Mouse (Mus musculus): ENCODE results near the gene Caln1.

The Caln1 gene

GRCm38 (mm10) chr5:130369237-130369636 is at the start of gene Caln1:
Caln1 (plus strand) TSS chr5:130369455.
- no peak for DNase-seq (ENCODE audit: low spot score in 2 of 2)

- no peak for DNase-seq (ENCODE audit: low spot score in 2 of 2)
Observed at GRCm38 (mm10) chr5:130319783-130320182, 49.5 kb upstream of the Caln1 start.

GRCm38 (mm10) chr5:130320485-130320884 is 48.8 kb upstream of the Caln1 start:
- DNase-seq (ENCODE audit: low spot score in 2 of 2): no peak

- DNase-seq (ENCODE audit: low spot score in 2 of 2): no peak
Observed at GRCm38 (mm10) chr5:130325486-130325885, 43.8 kb upstream of the Caln1 start.

GRCm38 (mm10) chr5:130327615-130328263 is 41.5 kb upstream of the Caln1 start:
- DNase-seq (ENCODE audit: low spot score in 2 of 2): no peak

- DNase-seq (ENCODE audit: low spot score in 2 of 2): no peak
Observed at GRCm38 (mm10) chr5:130328366-130328765, 40.9 kb upstream of the Caln1 start.

GRCm38 (mm10) chr5:130329889-130330288 is 39.4 kb upstream of the Caln1 start:
- no peak for DNase-seq (ENCODE audit: low spot score in 2 of 2)

- DNase-seq (ENCODE audit: low spot score in 2 of 2): no peak
Observed at GRCm38 (mm10) chr5:130330801-130331200, 38.5 kb upstream of the Caln1 start.

- DNase-seq (ENCODE audit: low spot score in 2 of 2): no peak
Observed at GRCm38 (mm10) chr5:130331206-130331605, 38.0 kb upstream of the Caln1 start.

- no peak for DNase-seq (ENCODE audit: low spot score in 2 of 2)
Observed at GRCm38 (mm10) chr5:130333566-130333965, 35.7 kb upstream of the Caln1 start.

- no peak for DNase-seq (ENCODE audit: low spot score in 2 of 2)
Observed at GRCm38 (mm10) chr5:130333971-130334370, 35.3 kb upstream of the Caln1 start.

- no peak for DNase-seq (ENCODE audit: low spot score in 2 of 2)
Observed at GRCm38 (mm10) chr5:130335462-130335861, 33.8 kb upstream of the Caln1 start.

- no peak for DNase-seq (ENCODE audit: low spot score in 2 of 2)
Observed at GRCm38 (mm10) chr5:130340656-130341055, 28.6 kb upstream of the Caln1 start.

- DNase-seq (ENCODE audit: low spot score in 2 of 2): no peak
Observed at GRCm38 (mm10) chr5:130344999-130345398, 24.3 kb upstream of the Caln1 start.

- DNase-seq (ENCODE audit: low spot score in 2 of 2): no peak
Observed at GRCm38 (mm10) chr5:130345871-130346270, 23.4 kb upstream of the Caln1 start.

- DNase-seq (ENCODE audit: low spot score in 2 of 2): no peak
Observed at GRCm38 (mm10) chr5:130355223-130355622, 14.0 kb upstream of the Caln1 start.

GRCm38 (mm10) chr5:130363111-130363510 is 6.1 kb upstream of the Caln1 start:
- DNase-seq (ENCODE audit: low spot score in 2 of 2): no peak

- no peak for DNase-seq (ENCODE audit: low spot score in 2 of 2)
Observed at GRCm38 (mm10) chr5:130363773-130364172, 5.5 kb upstream of the Caln1 start.

GRCm38 (mm10) chr5:130368236-130368635 is 1.0 kb upstream of the Caln1 start:
- DNase-seq (ENCODE audit: low spot score in 2 of 2): no peak

- no peak for DNase-seq (ENCODE audit: low spot score in 2 of 2)
Observed at GRCm38 (mm10) chr5:130375411-130375810, 6.2 kb downstream of the Caln1 start.

- DNase-seq (ENCODE audit: low spot score in 2 of 2): no peak
Observed at GRCm38 (mm10) chr5:130384222-130384912, 15.1 kb downstream of the Caln1 start, which contains the start of gene A330070K13Rik. A330070K13Rik (minus strand) TSS chr5:130384631.

- DNase-seq (ENCODE audit: low spot score in 2 of 2): no peak
Observed at GRCm38 (mm10) chr5:130386418-130386817, 17.2 kb downstream of the Caln1 start.

GRCm38 (mm10) chr5:130393618-130394355 is 24.5 kb downstream of the Caln1 start:
- DNase-seq (ENCODE audit: low spot score in 2 of 2): no peak

Data from spleen, postnatal 36 days (tissue).